Mouse (Mus musculus) G1E (cell line): ENCODE results near the gene Rpl7a. TPM values are rescaled to one million over a fixed set of nuclear protein-coding genes. Genes with fewer than 3 reads are reported as not detected.

Experiments
- ATAC-seq: 2 replicates; pipeline ENCODE4 v1.8.0; 2016; ENCODE audit warnings: mild to moderate bottlenecking; ENCODE audit not compliant: insufficient number of reproducible peaks, poor library complexity, low FRiP score, severe bottlenecking; ENCODE audit errors: extremely low read depth
- DNase-seq: peaks from one replicate; pipeline ENCODE4 v3.0.0; 2012; ENCODE audit warnings: low spot score
- H3K27me3 ChIP-seq: 2 replicates; pipeline ENCODE4 v1.6.1; 2012; ENCODE audit warnings: mild to moderate bottlenecking, low read length, inconsistent platforms; ENCODE audit not compliant: insufficient read depth
- H3K36me3 ChIP-seq: replicated peaks from 2 replicates; pipeline ENCODE3; 2012; ENCODE audit warnings: mild to moderate bottlenecking, inconsistent platforms
- H3K4me1 ChIP-seq: 2 replicates; pipeline ENCODE4 v1.6.1; 2012; ENCODE audit warnings: low read depth, low read length, inconsistent platforms, mixed read lengths; ENCODE audit not compliant: insufficient read depth
- H3K4me3 ChIP-seq: 2 replicates; pipeline ENCODE4 v1.5.1; 2012; ENCODE audit warnings: low read depth, mild to moderate bottlenecking, inconsistent platforms, low read length, moderate library complexity, mixed read lengths
- H3K9me3 ChIP-seq: replicated peaks from 2 replicates; pipeline ENCODE4 v1.6.1; 2012; ENCODE audit warnings: inconsistent platforms
- CTCF ChIP-seq: IDR thresholded peaks from 2 replicates; pipeline ENCODE4 v1.5.1; 2012; ENCODE audit warnings: low read depth, low read length, inconsistent platforms, mixed read lengths
- GATA1 ChIP-seq: IDR thresholded peaks from 2 replicates; pipeline ENCODE4 v1.6.1; 2012; ENCODE audit warnings: borderline replicate concordance, low read length, inconsistent platforms, mixed read lengths
- GATA2 ChIP-seq: IDR thresholded peaks from 2 replicates; pipeline ENCODE4 v1.6.1; 2012; ENCODE audit warnings: low read depth, low read length, inconsistent platforms, borderline replicate concordance
- POLR2AphosphoS5 ChIP-seq: IDR thresholded peaks from 2 replicates; pipeline ENCODE4 v1.6.1; 2012; ENCODE audit warnings: low read depth, low read length, inconsistent platforms; ENCODE audit not compliant: insufficient replicate concordance
- TAL1 ChIP-seq: conservative IDR thresholded peaks from 2 replicates; pipeline ENCODE4 v1.6.1; 2012; ENCODE audit warnings: low read depth, low read length, inconsistent platforms, mixed read lengths
- polyA plus RNA-seq: library from polyadenylated mRNA; stranded (reverse); fragments of >175 nt; gene quantifications from 2 replicates; pipeline ENCODE4 v1.2.3, GENCODE M21; 2012
- total RNA-seq, 2 experiments: library from RNA; stranded (forward) in 1 of 2; stranded (reverse) in 1 of 2; fragments of 200-1000 nt in 1 of 2; fragments of >200 nt in 1 of 2; fragmentation: Nextera tagmentation in 1 of 2; gene quantifications; 2 replicates each; pipeline ENCODE4 v1.2.3; 2014 to 2017

The Rpl7a gene
- total and polyA plus RNA-seq, 3 experiments, result 1,074 to 5,305 (median 2,095) TPM

DNA sequence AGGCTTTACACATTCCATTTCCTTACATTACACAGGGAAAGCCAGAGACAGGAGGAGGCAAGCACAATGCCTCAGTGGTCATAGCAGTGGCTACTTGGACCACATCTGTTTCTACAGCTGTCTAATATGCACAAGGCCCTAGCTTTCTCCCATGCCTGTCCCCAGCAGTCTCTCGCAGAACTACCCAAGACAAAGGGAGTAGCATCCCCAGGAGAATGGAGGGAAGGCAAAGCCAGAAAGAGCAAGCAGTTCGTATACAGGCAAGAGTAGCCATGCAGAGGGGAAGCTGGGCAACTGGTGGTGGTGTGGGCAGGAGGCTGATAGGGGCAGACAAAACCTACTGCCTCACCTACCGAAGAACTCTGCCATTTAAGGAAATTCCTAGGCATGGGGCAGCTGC, 4.1 kb upstream of the Rpl7a start:
- ATAC-seq (no peak), DNase-seq (no peak)
- Histone ChIP-seq H3K27me3 (no peaks in the 10 kb centered on the region), H3K4me1 (peaks cover 66% of the 10 kb centered on the region), H3K4me3 (no peak overlapping the region), H3K9me3 (no peaks in the 10 kb centered on the region), H3K36me3 (peaks cover 67% of the 10 kb centered on the region)
- no peak for TF ChIP-seq GATA2
- no peak for TF ChIP-seq GATA1
- no peak for TF ChIP-seq CTCF
- TF ChIP-seq POLR2AphosphoS5, result no peak
- no peak for TF ChIP-seq TAL1

DNA sequence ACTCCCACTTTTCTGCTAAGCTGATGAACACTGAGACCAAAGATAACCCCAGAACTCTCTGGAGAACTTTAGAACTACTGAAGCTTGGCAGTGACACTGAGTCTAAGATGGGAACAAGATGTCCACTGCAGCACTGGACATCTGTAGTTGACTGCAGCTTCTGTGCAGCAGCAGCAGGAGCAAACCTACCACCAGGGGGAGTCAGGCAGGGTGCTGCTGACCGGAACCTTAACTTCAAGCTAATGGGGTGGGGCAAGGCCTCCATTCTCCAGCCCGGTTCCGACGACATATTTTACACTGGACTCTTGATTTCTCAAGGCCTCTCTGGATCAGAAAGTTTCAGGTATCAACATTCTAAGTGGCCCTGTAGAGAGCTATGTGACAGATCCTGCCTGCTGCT, 3.5 kb upstream of the Rpl7a start:
- no peak for ATAC-seq
- peaks cover 61% of the 10 kb centered on the region for H3K4me1 ChIP-seq
- H3K9me3 ChIP-seq, result no peaks in the 10 kb centered on the region

DNA sequence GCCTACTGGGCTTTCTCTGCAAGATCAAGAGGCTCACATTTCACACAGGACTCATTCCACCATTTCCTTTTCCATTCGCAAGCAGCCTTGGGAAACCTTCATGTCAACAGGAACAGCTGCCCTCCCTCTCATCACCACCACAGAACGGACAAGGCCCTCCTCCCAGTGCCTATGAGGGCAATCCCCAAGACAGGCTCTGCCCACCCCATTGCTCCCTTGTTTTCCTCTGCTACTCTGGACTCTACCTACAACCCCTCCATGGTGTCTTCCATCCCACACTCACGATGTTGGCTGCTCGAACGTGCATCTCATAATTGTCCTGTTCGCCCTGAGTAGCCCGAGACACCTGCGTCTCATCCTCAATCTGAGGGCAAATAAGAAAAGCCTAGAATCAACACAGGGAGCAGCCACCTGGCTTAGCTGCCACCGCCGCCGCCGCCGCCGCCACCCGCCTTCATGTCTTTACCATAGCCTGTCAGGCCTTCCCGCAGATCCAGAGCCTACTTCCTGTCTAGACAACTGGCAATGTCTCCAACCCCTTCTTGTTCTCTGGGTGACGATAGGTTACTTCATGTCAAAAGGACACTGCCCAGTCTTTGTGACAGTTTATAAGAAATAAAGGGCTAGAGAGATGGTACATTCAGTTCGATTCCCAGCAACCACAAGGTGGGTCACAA, 1.7 kb upstream of the Rpl7a start:
- H3K27me3 ChIP-seq, result no peaks in the 10 kb centered on the region
- peak overlapping the region; percentile 99 for H3K4me3 ChIP-seq
- H3K4me1 ChIP-seq, result peaks cover 67% of the 10 kb centered on the region
- DNase-seq, result no peak
- ATAC-seq, result no peak
- TF ChIP-seq TAL1 (no peak), CTCF (no peak), GATA2 (no peak), POLR2AphosphoS5 (no peak), GATA1 (no peak)
- no peaks in the 10 kb centered on the region for H3K9me3 ChIP-seq
- H3K36me3 ChIP-seq, result peaks cover 84% of the 10 kb centered on the region

More for the DNA sequence above, 3.5 kb upstream of the Rpl7a start:
- Histone ChIP-seq H3K27me3 (no peaks in the 10 kb centered on the region), H3K4me3 (no peak overlapping the region), H3K36me3 (peaks cover 70% of the 10 kb centered on the region)
- DNase-seq, result no peak
- no peak for TF ChIP-seq GATA1
- TF ChIP-seq CTCF, result peak; percentile 76
- TF ChIP-seq POLR2AphosphoS5, result no peak
- TF ChIP-seq TAL1, result no peak
- TF ChIP-seq GATA2, result no peak

DNA sequence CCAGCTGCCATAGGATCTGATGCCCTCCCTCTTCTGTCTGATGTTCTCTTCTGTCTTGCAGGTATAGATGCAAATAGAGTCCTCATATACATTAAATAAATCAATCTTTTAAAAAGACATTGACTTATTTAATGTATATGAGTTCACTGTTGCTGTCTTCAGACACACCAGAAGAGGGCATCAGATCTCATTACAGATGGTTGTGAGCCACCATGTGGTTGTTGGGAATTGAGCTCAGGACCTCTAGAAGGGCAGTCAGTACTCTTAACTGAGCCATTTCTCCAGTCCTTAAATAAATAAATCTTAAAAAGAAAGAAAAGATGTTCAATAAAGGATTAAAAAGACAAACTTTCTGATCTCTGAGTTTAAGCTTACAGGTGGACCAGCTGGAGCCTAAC, 1.2 kb upstream of the Rpl7a start:
- Histone ChIP-seq H3K4me1 (peaks cover 67% of the 10 kb centered on the region), H3K36me3 (peaks cover 83% of the 10 kb centered on the region)
- no peak for ATAC-seq

DNA sequence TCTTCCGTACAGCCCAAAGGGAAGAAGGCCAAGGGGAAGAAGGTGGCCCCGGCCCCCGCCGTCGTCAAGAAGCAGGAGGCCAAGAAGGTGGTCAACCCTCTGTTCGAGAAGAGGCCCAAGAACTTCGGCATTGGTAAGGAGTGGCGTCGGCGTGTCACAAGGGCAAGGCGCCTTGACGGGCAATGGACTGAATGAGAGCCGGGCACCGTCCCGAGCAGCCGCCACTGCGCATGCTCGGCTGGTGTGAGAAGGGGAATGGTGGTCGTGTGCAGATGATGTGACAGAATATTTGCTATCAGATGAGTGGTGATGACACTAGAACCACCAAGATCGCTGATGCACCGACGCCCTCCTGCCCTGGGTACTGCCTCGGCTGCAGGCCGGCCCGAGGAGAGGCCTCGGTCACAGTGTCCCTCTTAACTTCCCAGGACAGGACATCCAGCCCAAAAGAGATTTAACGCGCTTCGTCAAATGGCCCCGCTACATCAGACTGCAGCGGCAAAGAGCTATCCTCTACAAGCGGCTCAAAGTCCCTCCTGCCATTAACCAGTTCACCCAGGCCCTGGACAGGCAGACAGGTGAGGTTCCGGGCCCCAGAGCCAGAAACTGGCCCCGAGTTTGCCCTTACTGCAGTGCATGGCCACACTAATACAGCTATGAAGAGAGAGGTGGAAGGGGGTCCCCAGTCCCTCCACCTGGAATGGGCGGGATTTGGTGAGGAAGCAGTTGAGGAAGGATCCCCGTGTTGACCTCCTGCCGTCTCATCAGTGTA, 616 bp downstream of the Rpl7a start:
- no peak for DNase-seq
- H3K27me3 ChIP-seq, result no peaks in the 10 kb centered on the region
- peak overlapping the region; percentile 99 for H3K4me3 ChIP-seq
- peaks cover 74% of the 10 kb centered on the region for H3K4me1 ChIP-seq
- TF ChIP-seq CTCF (no peak), POLR2AphosphoS5 (no peak), GATA1 (no peak), TAL1 (no peak), GATA2 (no peak)
- no peaks in the 10 kb centered on the region for H3K9me3 ChIP-seq
- peaks cover 74% of the 10 kb centered on the region for H3K36me3 ChIP-seq
- no peak for ATAC-seq

More for the DNA sequence above, 1.2 kb upstream of the Rpl7a start:
- no peak for DNase-seq
- H3K27me3 ChIP-seq, result no peaks in the 10 kb centered on the region
- no peaks in the 10 kb centered on the region for H3K9me3 ChIP-seq
- TF ChIP-seq CTCF, result no peak
- TF ChIP-seq POLR2AphosphoS5, result no peak
- no peak for TF ChIP-seq GATA2
- no peak for TF ChIP-seq GATA1
- no peak for TF ChIP-seq TAL1
- peak overlapping the region; percentile 99 for H3K4me3 ChIP-seq

DNA sequence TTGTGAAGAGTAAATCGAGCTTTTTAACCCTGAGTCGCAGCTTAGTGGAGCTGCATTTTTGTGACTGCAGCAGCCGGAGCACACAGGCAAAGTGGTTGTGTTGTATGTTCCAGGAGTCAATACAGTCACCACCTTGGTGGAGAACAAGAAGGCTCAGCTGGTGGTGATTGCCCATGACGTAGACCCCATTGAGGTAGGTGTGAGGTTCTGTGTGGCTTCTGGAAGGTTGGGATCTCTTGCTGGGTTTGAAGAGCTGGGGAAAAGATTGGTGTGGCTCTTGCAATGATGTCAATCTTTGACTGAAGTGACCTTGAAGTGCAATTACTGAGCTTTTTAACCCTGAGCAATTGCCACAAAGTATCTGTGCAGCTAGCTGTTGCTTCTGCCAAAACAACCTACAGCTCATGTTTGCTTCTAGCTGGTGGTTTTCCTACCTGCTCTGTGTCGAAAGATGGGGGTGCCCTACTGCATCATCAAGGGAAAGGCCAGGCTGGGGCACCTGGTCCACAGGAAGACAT, 1.7 kb downstream of the Rpl7a start:
- DNase-seq (no peak), ATAC-seq (no peak)
- Histone ChIP-seq H3K9me3 (no peaks in the 10 kb centered on the region), H3K27me3 (no peaks in the 10 kb centered on the region), H3K4me3 (peak overlapping the region; percentile 99), H3K4me1 (peaks cover 74% of the 10 kb centered on the region), H3K36me3 (peaks cover 71% of the 10 kb centered on the region)
- TF ChIP-seq GATA2, result no peak
- TF ChIP-seq POLR2AphosphoS5, result no peak; the same call in 1 of the 2 replicates
- TF ChIP-seq GATA1, result no peak
- TF ChIP-seq CTCF, result no peak
- TF ChIP-seq TAL1, result no peak
